Mouse (Mus musculus) adrenal gland, adult 8-10 months (tissue): ENCODE measurements around the gene Palld. TPM values are rescaled to one million over a fixed set of nuclear protein-coding genes. Genes with fewer than 3 reads are reported as not detected.
A peak's percentile ranks its signal among the peaks of the same experiment; 100 is the strongest.

Experiments used
- DNase-seq: peaks from one replicate; pipeline ENCODE4 v3.0.0; 2022
- total RNA-seq, 4 experiments: library from RNA; stranded (reverse); gene quantifications; 2 replicates each; pipeline ENCODE4 v1.2.4; 2022

Palld gene
- total RNA-seq: 10 to 100 TPM; 30.3 to 61.7 (median 47.0) TPM

DNA sequence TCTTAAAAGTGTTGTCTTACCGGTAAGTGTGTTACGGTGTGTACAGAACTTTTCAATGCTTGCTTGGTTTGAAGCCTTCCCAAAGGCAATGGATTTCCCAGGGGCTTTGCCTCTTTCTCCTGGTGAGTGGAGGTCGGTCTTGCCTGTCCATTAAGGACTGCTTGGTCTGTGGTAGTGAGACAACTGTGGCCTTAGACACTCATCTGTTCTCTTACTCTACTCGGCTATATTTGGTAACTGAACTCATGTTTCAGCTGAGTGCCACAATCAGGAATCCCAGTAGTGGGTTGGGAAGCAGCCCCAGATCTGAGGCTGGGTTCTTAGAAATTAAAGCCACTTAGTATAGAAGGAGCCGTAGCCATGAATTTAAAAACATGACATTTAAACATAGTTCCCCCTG lies at the start of gene Palld:
Gene Palld (minus strand): TSS at position 170 of the 400 bp plus-strand sequence.
- DNase-seq: no peak

DNA sequence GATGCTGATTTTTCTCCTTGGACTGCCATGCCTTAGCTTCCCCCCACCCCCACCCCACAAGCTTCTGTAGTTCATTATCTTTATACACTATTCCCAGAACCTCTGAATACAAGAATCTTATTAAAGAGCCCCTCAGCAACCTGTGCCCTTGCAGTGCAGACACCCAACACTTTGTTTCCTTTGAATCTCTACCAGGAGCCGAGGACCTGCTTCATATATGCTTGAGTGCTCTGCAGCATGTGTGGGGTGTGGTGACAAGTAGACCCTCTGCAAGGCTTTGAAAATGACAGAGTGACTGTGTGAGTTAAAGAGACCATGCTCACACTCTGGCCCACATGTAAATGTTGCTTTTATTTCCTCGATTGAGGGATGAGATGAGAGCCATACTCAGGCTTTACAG lies 35.1 kb upstream of the Palld start:
- no peak for DNase-seq

DNA sequence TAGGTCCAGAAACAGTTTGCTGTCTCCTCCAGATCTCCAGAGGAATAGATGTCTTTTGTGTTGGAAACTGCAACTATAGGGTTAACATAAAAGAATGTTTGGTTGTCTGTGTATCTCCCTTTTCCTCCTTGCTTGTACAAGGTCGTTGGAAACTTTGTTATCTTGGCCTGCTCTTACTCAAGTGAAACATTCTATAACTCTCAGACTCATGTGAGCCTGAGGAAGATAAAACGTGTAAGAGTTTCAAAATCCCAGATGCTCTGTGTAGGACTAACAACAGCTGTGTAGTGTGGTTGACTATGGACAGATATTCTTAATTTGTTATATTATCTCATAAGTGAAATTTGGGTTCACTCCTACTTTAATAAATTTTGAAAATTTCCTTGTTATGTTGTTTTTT lies 30.8 kb upstream of the Palld start:
- DNase-seq: no peak

GRCm38 (mm10) chr8:61927777-61928494 lies 25.4 kb upstream of the Palld start, which contains the start of gene Ddx60:
TSS of gene Ddx60 (plus strand) at chr8:61928087.
- peak; percentile 59 for DNase-seq

GRCm38 (mm10) chr8:61924518-61924917 lies 22.0 kb upstream of the Palld start:
- DNase-seq: no peak

DNA sequence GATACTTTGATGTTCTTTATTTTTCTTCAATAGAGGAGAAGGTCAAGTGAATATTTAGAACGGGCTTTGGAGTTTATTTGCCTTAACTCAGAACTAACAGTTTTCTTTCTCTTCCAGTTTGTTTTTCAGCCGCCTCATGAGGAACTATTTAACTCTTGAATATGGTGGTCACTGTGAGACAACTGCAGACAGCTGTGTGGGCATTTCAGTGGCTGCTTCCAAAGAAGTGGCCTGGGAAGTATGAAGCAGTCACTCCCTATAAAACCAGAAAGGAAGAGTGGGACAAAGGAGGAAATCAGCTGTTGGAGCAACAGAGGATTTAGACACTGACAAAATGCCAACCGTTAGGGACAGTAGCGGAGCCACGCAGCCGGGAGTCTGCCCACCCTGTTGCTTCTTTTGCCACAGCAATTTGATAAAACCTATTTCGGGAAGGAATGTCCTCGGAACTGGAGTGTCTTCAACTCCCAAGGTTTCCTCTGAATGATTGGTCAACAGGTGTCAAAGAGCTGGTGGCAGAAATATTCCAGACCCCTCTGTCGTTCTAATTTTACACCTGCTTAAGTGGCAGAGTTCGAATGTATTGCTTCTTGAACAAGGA lies 19.1 kb upstream of the Palld start:
- DNase-seq: no peak

DNA sequence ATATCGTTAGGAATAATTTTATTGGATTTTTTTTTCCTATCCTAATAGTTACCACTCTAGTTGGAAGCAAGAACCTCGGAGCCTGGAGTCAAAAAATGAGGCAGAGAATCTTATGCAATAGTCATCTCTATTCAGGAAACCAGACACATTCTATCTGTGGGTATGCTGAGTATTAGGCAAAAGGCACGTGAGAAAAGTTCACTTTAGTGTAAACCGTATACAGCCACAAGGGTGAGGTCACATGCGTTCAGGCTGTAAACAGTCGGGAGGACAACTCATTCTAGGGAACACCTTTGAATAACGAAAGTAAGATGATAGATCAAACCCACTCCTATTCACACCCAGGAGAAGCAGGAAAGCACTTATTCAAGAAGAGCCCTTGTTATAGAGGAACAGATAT lies 17.9 kb upstream of the Palld start:
- DNase-seq: no peak

DNA sequence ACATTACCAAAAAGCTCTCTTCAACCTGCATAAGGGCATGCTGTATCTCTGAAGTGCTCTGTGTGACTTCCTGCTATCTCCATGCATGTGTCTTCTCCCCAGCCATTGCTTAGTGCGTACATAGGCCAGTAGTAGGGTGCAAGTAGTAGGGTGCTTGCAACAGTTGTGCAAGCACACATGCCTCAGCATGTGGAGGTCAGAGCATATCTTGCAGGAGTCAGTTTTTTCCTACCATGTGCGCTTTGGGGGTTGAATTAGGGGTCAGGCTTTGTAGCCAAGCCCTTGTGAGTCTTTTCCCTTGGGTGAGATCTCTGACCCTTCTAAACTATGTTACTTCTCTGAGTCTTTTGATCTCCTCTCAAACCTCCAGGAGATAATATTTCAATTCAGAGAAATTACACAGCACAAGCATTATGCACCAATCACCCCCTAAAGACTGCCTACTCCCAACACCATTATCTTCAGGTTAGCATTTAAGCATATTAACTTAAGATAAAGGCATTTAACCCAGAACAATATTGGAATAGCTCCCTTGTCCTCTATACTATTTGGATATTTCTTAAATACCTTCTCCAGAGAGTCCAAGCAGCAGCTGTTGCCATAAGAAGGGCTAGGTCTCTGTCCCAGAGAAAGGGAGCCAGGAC lies 16.8 kb upstream of the Palld start:
- DNase-seq: no peak

GRCm38 (mm10) chr8:61917287-61917686 lies 14.8 kb upstream of the Palld start:
- no peak for DNase-seq

- no peak for DNase-seq
Observed at GRCm38 (mm10) chr8:61913957-61914356, 11.5 kb upstream of the Palld start.

GRCm38 (mm10) chr8:61912817-61913216 lies 10.3 kb upstream of the Palld start:
- no peak for DNase-seq

DNA sequence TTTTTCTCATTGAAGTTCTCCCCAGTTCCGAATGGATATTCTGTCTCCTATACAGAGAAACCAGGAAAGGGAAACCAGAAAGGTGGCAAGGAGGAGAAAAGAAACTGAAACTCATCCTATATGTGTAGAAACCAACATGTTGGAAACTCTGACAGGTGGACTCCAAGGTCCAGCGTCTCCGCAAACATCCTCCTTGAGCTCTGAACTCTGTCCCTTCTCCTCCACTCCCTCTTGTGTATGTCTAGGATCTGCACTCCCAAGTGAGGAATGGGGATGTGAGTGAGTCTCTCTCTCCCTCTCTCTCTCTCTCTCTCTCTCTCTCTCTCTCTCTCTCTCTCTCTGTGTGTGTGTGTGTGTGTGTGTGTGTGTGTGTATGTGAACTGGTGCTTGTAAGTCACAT lies 6.8 kb upstream of the Palld start:
- DNase-seq: no peak

DNA sequence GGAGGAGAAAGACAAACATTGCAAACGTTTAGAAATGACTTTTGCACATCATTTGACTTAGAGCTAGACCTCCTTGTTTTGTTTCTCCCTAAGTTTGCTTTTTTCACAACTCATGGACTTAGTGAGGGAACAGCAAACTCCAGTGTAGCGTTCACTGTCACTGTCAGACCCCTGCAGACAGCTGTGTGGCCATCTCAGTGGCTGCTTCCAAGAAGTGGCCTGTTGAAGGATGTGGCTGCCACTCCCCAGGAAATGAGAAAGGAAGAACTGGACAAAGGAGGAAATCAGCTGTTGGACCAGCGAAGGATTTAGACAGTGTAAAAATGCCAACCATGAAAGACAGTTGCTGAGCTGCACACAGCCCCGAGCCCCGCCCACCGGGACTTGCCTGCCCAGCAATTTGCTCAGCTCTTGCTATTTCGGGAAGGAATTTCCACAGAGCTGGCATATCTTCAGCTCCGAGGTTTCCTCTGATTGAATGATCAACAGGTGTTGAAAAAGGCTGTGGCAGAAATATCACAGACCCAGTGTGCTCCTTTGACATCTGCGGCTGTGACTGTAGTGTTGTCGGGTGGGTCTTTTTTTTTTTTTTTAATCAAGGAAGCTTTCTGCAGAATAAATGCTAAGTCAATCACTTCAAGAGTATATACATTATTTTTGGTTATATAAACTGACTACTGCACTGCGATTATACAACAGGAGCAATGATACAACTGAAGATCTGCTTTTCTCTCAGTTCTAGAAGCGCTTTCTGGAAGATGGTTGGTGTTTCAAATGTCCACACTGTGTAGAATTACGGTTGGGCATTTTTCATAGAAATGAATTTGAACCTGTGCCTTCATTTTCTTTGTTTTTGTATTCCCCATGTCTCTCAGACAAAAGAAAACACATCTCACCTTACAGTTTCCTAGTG lies 6.1 kb upstream of the Palld start:
- no peak for DNase-seq

- no peak for DNase-seq
Observed at GRCm38 (mm10) chr8:61901028-61901717, 1.3 kb downstream of the Palld start.

DNA sequence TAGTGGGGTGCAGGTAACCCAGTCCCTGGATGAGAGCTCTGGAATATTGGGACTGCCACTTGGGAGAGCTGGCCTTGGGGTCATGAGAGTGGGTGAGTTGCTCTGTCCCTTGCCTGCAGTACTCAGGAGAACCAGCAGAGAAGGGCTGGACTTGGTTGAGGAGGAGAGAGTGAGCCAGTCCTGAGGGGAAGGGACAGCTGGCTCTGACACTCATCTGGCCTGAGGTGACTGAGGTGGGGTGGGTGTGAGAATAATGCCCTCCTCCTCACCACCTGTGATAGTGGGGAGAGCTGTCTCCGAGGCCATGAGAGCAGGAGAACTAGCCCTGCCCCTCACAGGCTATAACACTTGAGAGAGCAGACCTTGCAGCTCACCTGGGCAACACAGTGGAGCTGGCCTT lies 5.1 kb downstream of the Palld start:
- no peak for DNase-seq

GRCm38 (mm10) chr8:61896742-61897141 lies 5.7 kb downstream of the Palld start:
- DNase-seq: no peak

DNA sequence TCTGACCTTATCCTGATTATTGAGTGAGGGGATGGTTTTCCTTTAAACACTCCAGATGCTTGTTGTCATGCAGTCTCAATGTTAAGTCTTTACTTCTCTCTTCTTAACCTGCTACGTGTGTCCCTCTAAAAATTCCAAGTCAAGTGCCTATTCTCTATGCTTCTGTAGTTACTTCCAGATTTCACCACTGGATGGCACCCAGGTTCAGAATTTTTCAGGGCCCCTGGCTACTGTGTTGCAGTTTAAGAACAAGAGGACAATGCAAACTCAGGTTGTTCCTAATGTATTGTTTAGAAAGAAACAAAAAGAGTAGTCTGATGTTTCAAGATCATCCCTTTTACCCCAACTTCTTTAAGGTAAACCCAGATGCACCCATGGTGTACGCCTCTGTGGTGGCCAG lies 8.4 kb downstream of the Palld start:
- no peak for DNase-seq

GRCm38 (mm10) chr8:61877607-61878006 lies 24.9 kb downstream of the Palld start:
- no peak for DNase-seq

GRCm38 (mm10) chr8:61875290-61875689 lies 27.2 kb downstream of the Palld start:
- DNase-seq: no peak

DNA sequence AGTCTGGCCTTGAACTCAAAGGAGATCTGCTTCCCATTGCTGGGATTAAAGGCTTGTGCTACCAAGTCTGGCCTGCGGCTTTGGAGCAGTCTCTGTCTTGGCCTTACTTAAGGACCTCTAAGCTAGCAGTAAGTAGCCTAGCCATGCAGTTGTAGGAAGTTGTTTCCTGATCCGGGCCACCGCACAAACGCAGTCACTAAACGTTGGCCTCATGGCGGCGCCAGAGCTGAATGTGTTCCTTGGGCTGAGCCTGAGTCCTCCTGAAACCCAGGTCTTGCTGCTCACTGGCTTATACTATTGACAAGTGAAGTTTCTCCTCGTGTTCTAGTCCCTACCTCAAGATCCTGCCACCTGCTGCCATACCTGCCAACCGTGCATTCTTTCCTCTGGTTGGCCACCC lies 28.5 kb downstream of the Palld start:
- DNase-seq: no peak

DNA sequence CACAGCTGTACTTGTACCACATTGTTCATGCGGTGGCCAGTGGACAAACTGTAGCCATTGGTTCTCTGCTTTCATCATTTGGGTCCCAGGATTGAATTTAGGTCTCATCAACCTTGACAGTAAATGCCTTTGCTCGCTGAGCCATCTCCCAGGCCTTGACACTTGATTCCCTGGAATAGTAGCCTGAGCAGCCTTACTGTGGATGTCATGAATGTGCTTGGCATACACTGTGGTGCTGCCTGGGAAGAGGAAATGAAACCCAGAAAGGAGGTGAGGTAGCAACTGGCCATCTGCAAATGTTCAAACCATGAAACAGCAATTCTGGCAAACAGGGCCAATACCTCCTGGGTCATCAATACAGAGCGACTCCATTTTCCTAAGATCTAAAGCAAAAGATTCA lies 34.0 kb downstream of the Palld start:
- peak; percentile 9 for DNase-seq

DNA sequence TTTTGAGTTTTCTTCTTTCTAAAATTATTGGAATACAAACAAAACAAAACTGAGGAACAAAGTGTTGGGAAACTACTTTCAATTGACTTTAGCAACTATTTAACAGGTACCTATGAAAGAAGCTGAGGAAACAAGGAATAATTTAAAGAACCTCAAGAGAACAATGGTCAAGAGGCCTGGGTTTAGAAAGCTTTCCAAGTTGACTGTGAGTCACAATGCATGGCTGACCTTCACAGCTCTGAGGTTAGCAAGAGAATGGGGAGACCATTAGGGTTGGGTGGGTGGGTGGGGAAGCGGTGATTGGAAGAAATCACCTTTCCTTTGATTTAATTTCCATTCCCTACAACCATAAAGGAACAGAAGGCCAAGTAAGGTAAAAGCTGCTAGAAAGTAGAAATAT lies 35.6 kb downstream of the Palld start:
- no peak for DNase-seq
